41 mouse cellular contexts compared by ENCODE assay signal in genomic region chr2:154339356-154339755, GRCm38 (mm10). TPM values are rescaled to one million over a fixed set of nuclear protein-coding genes. Genes with fewer than 3 reads are reported as not detected.
"Had no signal": no experiment of that assay in that cellular context is flagged by ENCODE, and none has a peak within 500 bp of the region (broad histone marks: within the 10 kb centered on the region; RNA-seq: fewer than 3 reads in every experiment).

No protein-coding gene starts in this region.

- DNase-seq: gastrocnemius, postnatal 14 days; gastrocnemius, postnatal 36 days; heart, adult 18-20 months; heart, postnatal 10 days; heart, postnatal 4 days; kidney, adult 11 months; kidney, adult 2 months; kidney, adult 9 months; kidney, postnatal 14 days; kidney, postnatal 36 days; layer of hippocampus, adult 9-11 months; layer of hippocampus, postnatal 36 days; left cerebral cortex, postnatal 4 days had no signal

- H3K9ac ChIP-seq: heart, embryonic 12.5 days; hindbrain, embryonic 13.5 days; hindbrain, embryonic 15.5 days; kidney, embryonic 15.5 days; limb, embryonic 13.5 days; limb, embryonic 15.5 days; liver, embryonic 12.5 days; liver, embryonic 14.5 days had no signal

- H3K4me2 ChIP-seq: heart, embryonic 12.5 days; hindbrain, embryonic 13.5 days; hindbrain, embryonic 15.5 days; kidney, embryonic 15.5 days; limb, embryonic 13.5 days; limb, embryonic 15.5 days; liver, embryonic 12.5 days had no signal

- ATAC-seq: hindbrain, postnatal 0 days; intestine, embryonic 16.5 days; liver, embryonic 12.5 days had no signal

- H3K4me3 ChIP-seq: heart, embryonic 10.5 days; heart, embryonic 12.5 days; hindbrain, embryonic 13.5 days; hindbrain, embryonic 15.5 days; kidney, embryonic 15.5 days; limb, embryonic 13.5 days; limb, embryonic 15.5 days; liver, embryonic 12.5 days had no signal

- H3K27me3 ChIP-seq: heart, embryonic 12.5 days; hindbrain, embryonic 13.5 days; hindbrain, embryonic 15.5 days; kidney, embryonic 15.5 days; limb, embryonic 13.5 days; limb, embryonic 15.5 days; liver, embryonic 12.5 days had no signal

- H3K9me3 ChIP-seq: heart, embryonic 10.5 days; heart, embryonic 12.5 days; hindbrain, embryonic 13.5 days; hindbrain, embryonic 15.5 days; kidney, embryonic 15.5 days; limb, embryonic 13.5 days; limb, embryonic 15.5 days; liver, embryonic 12.5 days had no signal

- H3K27ac ChIP-seq: heart, embryonic 10.5 days; hindbrain, embryonic 13.5 days; hindbrain, embryonic 15.5 days; hindbrain, postnatal 0 days; kidney, embryonic 15.5 days; kidney, postnatal 0 days; limb, embryonic 13.5 days; limb, embryonic 15.5 days; liver, embryonic 12.5 days; liver, embryonic 14.5 days had no signal

- H3K4me1 ChIP-seq: heart, embryonic 10.5 days; heart, embryonic 12.5 days; hindbrain, embryonic 13.5 days; hindbrain, embryonic 15.5 days; kidney, embryonic 15.5 days; limb, embryonic 13.5 days; limb, embryonic 15.5 days; liver, embryonic 12.5 days had no signal

RNA-seq across cellular contexts. Expression of gene Bpifb9b, which starts 32.3 kb away (rescaled TPM):
- total RNA-seq: gastrocnemius, adult 18-20 months; gastrocnemius, postnatal 14 days; gastrocnemius, postnatal 36 days; heart, adult 18-20 months; heart, adult 8-10 months; heart, postnatal 10 days; heart, postnatal 4 days; layer of hippocampus, adult 18-20 months; layer of hippocampus, postnatal 14 days; layer of hippocampus, postnatal 36 days; left cerebral cortex, adult 18-20 months; left cerebral cortex, adult 8-10 months; left cerebral cortex, postnatal 10 days; left cerebral cortex, postnatal 25 days; left cerebral cortex, postnatal 4 days; liver, adult 2 months had no signal
- polyA plus RNA-seq: gonadal fat pad, adult 2 months; heart, embryonic 10.5 days; heart, embryonic 12.5 days; heart, embryonic 14.5 days; heart, embryonic 16.5 days; hindbrain, embryonic 11.5 days; hindbrain, embryonic 13.5 days; hindbrain, embryonic 15.5 days; intestine, embryonic 16.5 days; kidney, adult 2 months; kidney, embryonic 15.5 days; kidney, postnatal 0 days; large intestine, adult 2 months; limb, embryonic 11.5 days; limb, embryonic 13.5 days; limb, embryonic 15.5 days; liver, adult 2 months; liver, embryonic 12.5 days; liver, embryonic 14.5 days; liver, embryonic 16.5 days had no signal
